Mouse (Mus musculus): ENCODE measurements around the gene Bglap. TPM values are rescaled to one million over a fixed set of nuclear protein-coding genes. Genes with fewer than 3 reads are reported as not detected.

Gene Bglap
- polyA plus RNA-seq, 1 experiment from 2014 or later: not detected

DNA sequence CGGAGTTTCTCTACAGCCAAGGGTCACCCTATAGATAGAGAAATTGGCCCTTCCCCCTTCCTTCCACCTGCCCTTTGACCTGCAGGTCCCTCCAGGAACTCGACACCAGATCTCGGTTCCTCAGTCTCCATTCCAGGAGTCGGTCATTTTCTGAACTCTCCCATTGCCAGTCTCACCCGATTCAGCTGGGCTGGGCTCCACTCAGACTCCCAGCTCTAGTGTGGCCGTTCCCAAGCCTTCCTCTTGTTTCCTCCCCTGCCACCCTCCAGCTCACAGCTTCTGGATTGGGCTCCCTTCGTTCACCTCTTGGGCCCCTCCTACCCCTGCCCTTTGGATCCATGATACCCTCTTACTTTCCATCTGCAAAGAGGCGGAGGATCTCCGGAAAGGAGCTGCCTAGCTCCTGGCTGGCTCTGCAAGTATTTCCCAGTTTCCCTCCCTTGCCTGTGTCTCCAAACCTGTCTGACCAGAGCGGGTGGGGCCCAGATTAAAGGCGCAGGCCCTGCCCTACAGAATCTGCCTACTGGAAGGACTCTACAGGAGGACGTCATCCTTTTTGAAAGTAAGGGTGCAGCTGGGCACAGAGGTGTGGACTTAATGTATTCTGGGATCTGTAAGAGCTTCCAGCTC, 50.1 kb downstream of the Bglap start:
- H3K9me3 ChIP-seq (ENCODE audit: control insufficient read depth, low read length): no peaks in the 10 kb centered on the region
- H3K4me3 ChIP-seq (ENCODE audit: low read depth, low read length): no peak overlapping the region
- H3K36me3 ChIP-seq (ENCODE audit: control insufficient read depth, insufficient read depth, low read length): no peaks in the 10 kb centered on the region
- ATAC-seq (replicated peaks; ENCODE audit: low FRiP score) (no peak), DNase-seq (ENCODE audit: low spot score) (no peak)
- no peak overlapping the region for H3K4me2 ChIP-seq (ENCODE audit: low read depth, low read length, severe bottlenecking)
- no peak overlapping the region for H3K9ac ChIP-seq (ENCODE audit: low read length)
- no peaks in the 10 kb centered on the region for H3K27me3 ChIP-seq (ENCODE audit: control insufficient read depth, insufficient read depth, low read length)
- WGBS: 60% methylated on average over 12 of the region's 12 CpGs
- H3K27ac ChIP-seq (ENCODE audit: low read depth, low read length): no peak overlapping the region
- no peaks in the 10 kb centered on the region; the same call in 1 of the 2 replicates for H3K4me1 ChIP-seq (replicated peaks; ENCODE audit: control insufficient read depth, insufficient read depth, low read length)

Other genes starting within 250 kb of the Bglap start
- 17.3 and 19.7 TPM in 2 replicates for gene Mef2d, start 242.1 kb downstream of the Bglap start, polyA plus RNA-seq (2014; fragmentation: Nextera tagmentation; extraction: Ambion mirVana)
- 0.36 TPM in 1 of 2 replicates, not detected in the other for gene Rhbg, start 129.8 kb downstream of the Bglap start, polyA plus RNA-seq (2014; fragmentation: Nextera tagmentation; extraction: Ambion mirVana)
- 0.16 TPM in 1 of 2 replicates, not detected in the other for gene Gm38392, start 97.3 kb downstream of the Bglap start, polyA plus RNA-seq (2014; fragmentation: Nextera tagmentation; extraction: Ambion mirVana)
- gene Tsacc, start 87.5 kb downstream of the Bglap start, polyA plus RNA-seq (2014; fragmentation: Nextera tagmentation; extraction: Ambion mirVana): 10.4 and 12.2 TPM in 2 replicates
- gene Cct3, start 87.3 kb downstream of the Bglap start, polyA plus RNA-seq (2014; fragmentation: Nextera tagmentation; extraction: Ambion mirVana): 725 and 780 TPM in 2 replicates
- 77.2 and 87.2 TPM in 2 replicates for gene Glmp, start 59.4 kb downstream of the Bglap start, polyA plus RNA-seq (2014; fragmentation: Nextera tagmentation; extraction: Ambion mirVana)
- gene Tmem79, start 48.3 kb downstream of the Bglap start, polyA plus RNA-seq (2014; fragmentation: Nextera tagmentation; extraction: Ambion mirVana): 1.6 and 2.7 TPM in 2 replicates
- 70.6 and 75.4 TPM in 2 replicates for gene Smg5, start 48.2 kb downstream of the Bglap start, polyA plus RNA-seq (2014; fragmentation: Nextera tagmentation; extraction: Ambion mirVana)
- gene Paqr6, start 19.9 kb downstream of the Bglap start, polyA plus RNA-seq (2014; fragmentation: Nextera tagmentation; extraction: Ambion mirVana): 1.1 and 1.2 TPM in 2 replicates
- not detected in 2 replicates for gene Bglap3, start 11.7 kb downstream of the Bglap start, polyA plus RNA-seq (2014; fragmentation: Nextera tagmentation; extraction: Ambion mirVana)
- gene Bglap2, start 5.8 kb downstream of the Bglap start, polyA plus RNA-seq (2014; fragmentation: Nextera tagmentation; extraction: Ambion mirVana): not detected in 2 replicates
- 141 and 158 TPM in 2 replicates for gene Pmf1, start 25.9 kb upstream of the Bglap start, polyA plus RNA-seq (2014; fragmentation: Nextera tagmentation; extraction: Ambion mirVana)
- 22.6 and 23.1 TPM in 2 replicates for gene Slc25a44, start 40.7 kb upstream of the Bglap start, polyA plus RNA-seq (2014; fragmentation: Nextera tagmentation; extraction: Ambion mirVana)
- gene Sema4a, start 76.7 kb upstream of the Bglap start, polyA plus RNA-seq (2014; fragmentation: Nextera tagmentation; extraction: Ambion mirVana): 9.3 and 10.3 TPM in 2 replicates
- 19.4 and 20.4 TPM in 2 replicates for gene Lmna, start 125.5 kb upstream of the Bglap start, polyA plus RNA-seq (2014; fragmentation: Nextera tagmentation; extraction: Ambion mirVana)
- gene Mex3a, start 147.9 kb upstream of the Bglap start, polyA plus RNA-seq (2014; fragmentation: Nextera tagmentation; extraction: Ambion mirVana): 44.4 and 46.2 TPM in 2 replicates
- gene Rab25, start 163.8 kb upstream of the Bglap start, polyA plus RNA-seq (2014; fragmentation: Nextera tagmentation; extraction: Ambion mirVana): 0.43 and 1.1 TPM in 2 replicates
- 89.3 and 96.0 TPM in 2 replicates for gene Lamtor2, start 168.6 kb upstream of the Bglap start, polyA plus RNA-seq (2014; fragmentation: Nextera tagmentation; extraction: Ambion mirVana)
- 89.2 and 95.0 TPM in 2 replicates for gene Ubqln4, start 169.3 kb upstream of the Bglap start, polyA plus RNA-seq (2014; fragmentation: Nextera tagmentation; extraction: Ambion mirVana)
- gene Ssr2, start 191.4 kb upstream of the Bglap start, polyA plus RNA-seq (2014; fragmentation: Nextera tagmentation; extraction: Ambion mirVana): 142 and 148 TPM in 2 replicates
- gene Arhgef2, start 221.5 kb upstream of the Bglap start, polyA plus RNA-seq (2014; fragmentation: Nextera tagmentation; extraction: Ambion mirVana): 118 and 123 TPM in 2 replicates

All from forebrain, embryonic 11.5 days (tissue).